Comparison of ENCODE assay signal across 22 mouse cellular contexts in the genomic region with DNA sequence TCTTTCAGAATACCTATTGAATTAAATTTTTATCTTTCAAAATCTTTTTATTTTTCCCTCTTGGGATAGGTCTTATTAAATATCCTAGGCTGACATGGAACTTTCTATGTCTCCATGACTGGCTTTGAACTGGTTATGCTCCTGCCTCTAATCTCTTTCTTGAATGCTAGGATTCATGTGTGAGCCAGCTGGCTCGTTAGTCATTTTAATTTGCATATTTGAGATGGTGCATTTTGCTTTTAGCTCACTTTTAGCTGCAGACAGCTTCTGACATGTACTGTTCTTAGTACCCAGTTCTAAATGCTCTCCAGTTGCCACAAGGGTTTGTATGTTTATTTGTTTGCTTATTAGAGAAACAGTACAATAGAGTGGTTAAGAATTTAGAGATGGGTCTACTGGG. TPM values are rescaled to one million over a fixed set of nuclear protein-coding genes. Genes with fewer than 3 reads are reported as not detected.
"Had no signal": no experiment of that assay in that cellular context is flagged by ENCODE, and none has a peak within 500 bp of the region (broad histone marks: within the 10 kb centered on the region; RNA-seq: fewer than 3 reads in every experiment).

No protein-coding gene starts in this region.

- ATAC-seq: liver, embryonic 12.5 days; midbrain, embryonic 13.5 days; midbrain, embryonic 16.5 days had no signal

- H3K9me3 ChIP-seq: kidney, embryonic 15.5 days; limb, embryonic 10.5 days; limb, embryonic 13.5 days; liver, embryonic 12.5 days; liver, embryonic 15.5 days; megakaryocyte, embryonic 14.5 days; midbrain, embryonic 10.5 days; midbrain, embryonic 13.5 days; neural tube, embryonic 13.5 days had no signal

- H3K27ac ChIP-seq: kidney, embryonic 15.5 days; limb, embryonic 10.5 days; limb, embryonic 13.5 days; liver, embryonic 12.5 days; liver, embryonic 15.5 days; midbrain, embryonic 10.5 days; midbrain, embryonic 13.5 days; neural tube, embryonic 13.5 days had no signal

- H3K4me3 ChIP-seq: kidney, embryonic 15.5 days; limb, embryonic 10.5 days; limb, embryonic 13.5 days; liver, embryonic 12.5 days; liver, embryonic 15.5 days; megakaryocyte, embryonic 14.5 days; midbrain, embryonic 10.5 days; midbrain, embryonic 13.5 days; myocyte; neural tube, embryonic 13.5 days had no signal

- H3K4me2 ChIP-seq: kidney, embryonic 15.5 days; limb, embryonic 13.5 days; liver, embryonic 12.5 days; liver, embryonic 15.5 days; midbrain, embryonic 13.5 days; neural tube, embryonic 13.5 days had no signal

- H3K27me3 ChIP-seq: kidney, embryonic 15.5 days; limb, embryonic 13.5 days; liver, embryonic 12.5 days; liver, embryonic 15.5 days; midbrain, embryonic 13.5 days; neural tube, embryonic 13.5 days had no signal

- DNase-seq: kidney, adult 2 months; kidney, postnatal 10 days; kidney, postnatal 36 days; layer of hippocampus, adult 9-11 months; liver; lung, adult 18-20 months; right cerebral cortex, postnatal 25 days; thymus, adult 18-20 months; thymus, postnatal 36 days had no signal

- H3K4me1 ChIP-seq: liver, embryonic 12.5 days; liver, embryonic 15.5 days; megakaryocyte, embryonic 14.5 days had no signal

- H3K36me3 ChIP-seq: kidney, embryonic 15.5 days; liver, embryonic 12.5 days; liver, embryonic 15.5 days; midbrain, embryonic 10.5 days; midbrain, embryonic 13.5 days; neural tube, embryonic 13.5 days had no signal

- H3K9ac ChIP-seq: kidney, embryonic 15.5 days; limb, embryonic 13.5 days; liver, embryonic 12.5 days; liver, embryonic 15.5 days; midbrain, embryonic 13.5 days; neural tube, embryonic 13.5 days had no signal

RNA-seq across cellular contexts. Expression of gene Adamts17, which starts 18.1 kb away (rescaled TPM):
- total RNA-seq: monocyte, adult 5-6 weeks; neutrophil, adult 5-6 weeks had no signal
